Mouse (Mus musculus) intestine, embryonic 16.5 days (tissue): ENCODE results near the gene Cda. TPM values are rescaled to one million over a fixed set of nuclear protein-coding genes. Genes with fewer than 3 reads are reported as not detected.

ENCODE experiments used
- ATAC-seq: fragments of 200-750 bp; cut with Nextera tagmentation; 2 replicates; pipeline ENCODE4 v1.8.0; 2017; ENCODE audit warnings: moderate TSS enrichment, moderate library complexity
- H3K27ac ChIP-seq: fragments of 300-500 bp; sonication (generic); 2 replicates; pipeline ENCODE4 v1.5.1; 2014; ENCODE audit warnings: mild to moderate bottlenecking, low read length
- H3K27me3 ChIP-seq: fragments of 300-500 bp; sonication (generic); replicated peaks from 2 replicates; pipeline ENCODE4 v1.6.1; 2014; ENCODE audit warnings: low read length, control low read depth, mixed read lengths; ENCODE audit not compliant: control insufficient read depth, insufficient read depth
- H3K36me3 ChIP-seq: fragments of 300-500 bp; sonication (generic); 2 replicates; pipeline ENCODE4 v1.6.1; 2014; ENCODE audit warnings: low read length, control low read depth; ENCODE audit not compliant: control insufficient read depth, insufficient read depth
- H3K4me1 ChIP-seq: fragments of 300-500 bp; sonication (generic); 2 replicates; pipeline ENCODE4 v1.6.1; 2014; ENCODE audit warnings: low read length, control low read depth, mixed read lengths; ENCODE audit not compliant: control insufficient read depth, insufficient read depth
- H3K4me2 ChIP-seq: fragments of 300-500 bp; sonication (generic); 2 replicates; pipeline ENCODE4 v1.6.1; 2014; ENCODE audit warnings: low read depth, low read length, control low read depth
- H3K4me3 ChIP-seq: fragments of 300-500 bp; sonication (generic); 2 replicates; pipeline ENCODE4 v1.5.1; 2014; ENCODE audit warnings: mild to moderate bottlenecking, low read length
- H3K9ac ChIP-seq: fragments of 300-500 bp; sonication (generic); 2 replicates; pipeline ENCODE4 v1.6.1; 2014; ENCODE audit warnings: low read depth, low read length
- H3K9me3 ChIP-seq: fragments of 300-500 bp; sonication (generic); 2 replicates; pipeline ENCODE4 v1.6.1; 2016; ENCODE audit warnings: low read length, control low read depth; ENCODE audit not compliant: control insufficient read depth
- WGBS: fragments of 180-500 bp; shearing (Covaris S2); extraction: QIAGEN DNeasy Blood & Tissue Kit; methylation state at CpG from one replicate; pipeline ENCODE4 v1.1.7; 2014; 5-methylcytosine and 5-hydroxymethylcytosine counted together
- polyA plus RNA-seq: library from polyadenylated mRNA; unstranded; fragments of >200 nt; fragmentation: Nextera tagmentation; extraction: Ambion mirVana; gene quantifications from 2 replicates; pipeline ENCODE4 v1.2.1, GENCODE M21; 2015

Cda gene
- polyA plus RNA-seq, 1 experiment from 2014 or later = 39.2 TPM

- peak; percentile 43 for ATAC-seq
- Histone ChIP-seq H3K9me3 (no peaks in the 10 kb centered on the region), H3K4me2 (no peak overlapping the region), H3K27me3 (no peaks in the 10 kb centered on the region), H3K36me3 (peaks cover 5% of the 10 kb centered on the region), H3K27ac (no peak overlapping the region), H3K4me3 (no peak overlapping the region), H3K4me1 (peaks cover 8% of the 10 kb centered on the region), H3K9ac (no peak overlapping the region)
- 37% methylated on average over 10 of the region's 10 CpGs for WGBS
Measured at GRCm38 (mm10) chr4:138319508-138319907, 48.3 kb downstream of the Cda start.

GRCm38 (mm10) chr4:138318509-138319266 is 49.1 kb downstream of the Cda start:
- WGBS = 56% methylated on average over 6 of the region's 6 CpGs

GRCm38 (mm10) chr4:138316369-138316768 is 51.4 kb downstream of the Cda start:
- no peak for ATAC-seq
- WGBS = 88% methylated on average over 6 of the region's 6 CpGs
- no peak overlapping the region for H3K27ac ChIP-seq
- no peaks in the 10 kb centered on the region for H3K27me3 ChIP-seq
- H3K9ac ChIP-seq = no peak overlapping the region
- H3K36me3 ChIP-seq = peaks cover 14% of the 10 kb centered on the region
- no peak overlapping the region for H3K4me2 ChIP-seq
- H3K4me3 ChIP-seq = no peak overlapping the region
- no peaks in the 10 kb centered on the region for H3K9me3 ChIP-seq
- no peaks in the 10 kb centered on the region for H3K4me1 ChIP-seq

More at GRCm38 (mm10) chr4:138318509-138319266, 49.1 kb downstream of the Cda start:
- Histone ChIP-seq H3K27ac (no peak overlapping the region), H3K9ac (no peak overlapping the region), H3K4me2 (no peak overlapping the region), H3K9me3 (no peaks in the 10 kb centered on the region), H3K4me3 (no peak overlapping the region), H3K36me3 (peaks cover 5% of the 10 kb centered on the region), H3K4me1 (peaks cover under 1% of the 10 kb centered on the region; the same call in 1 of the 2 replicates), H3K27me3 (no peaks in the 10 kb centered on the region)
- no peak; the same call in 1 of the 2 replicates for ATAC-seq

GRCm38 (mm10) chr4:138315781-138316180 is 52.0 kb downstream of the Cda start:
- no peak overlapping the region for H3K27ac ChIP-seq
- no peaks in the 10 kb centered on the region for H3K27me3 ChIP-seq
- no peak overlapping the region for H3K9ac ChIP-seq
- no peak overlapping the region for H3K4me3 ChIP-seq
- H3K4me2 ChIP-seq = no peak overlapping the region
- no peak for ATAC-seq
- H3K36me3 ChIP-seq = peaks cover 20% of the 10 kb centered on the region
- no peaks in the 10 kb centered on the region for H3K4me1 ChIP-seq
- WGBS = 70% methylated on average over 9 of the region's 9 CpGs
- H3K9me3 ChIP-seq = no peaks in the 10 kb centered on the region

- Histone ChIP-seq H3K9me3 (no peaks in the 10 kb centered on the region), H3K4me1 (no peaks in the 10 kb centered on the region), H3K36me3 (peaks cover 29% of the 10 kb centered on the region), H3K9ac (no peak overlapping the region), H3K4me2 (no peak overlapping the region), H3K27me3 (no peaks in the 10 kb centered on the region), H3K4me3 (no peak overlapping the region), H3K27ac (no peak overlapping the region)
- no peak for ATAC-seq
- 93% methylated on average over 4 of the region's 4 CpGs for whole genome bisulfite sequencing
Measured at GRCm38 (mm10) chr4:138313795-138314194, 54.0 kb downstream of the Cda start.

GRCm38 (mm10) chr4:138313021-138313420 is 54.8 kb downstream of the Cda start:
- Histone ChIP-seq H3K27ac (no peak overlapping the region), H3K4me2 (no peak overlapping the region), H3K4me3 (no peak overlapping the region), H3K9me3 (no peaks in the 10 kb centered on the region), H3K27me3 (no peaks in the 10 kb centered on the region), H3K36me3 (peaks cover 29% of the 10 kb centered on the region), H3K9ac (no peak overlapping the region), H3K4me1 (no peaks in the 10 kb centered on the region)
- no peak for ATAC-seq
- 86% methylated on average over 11 of the region's 11 CpGs for WGBS

GRCm38 (mm10) chr4:138312105-138312504 is 55.7 kb downstream of the Cda start:
- H3K4me3 ChIP-seq = no peak overlapping the region
- H3K4me1 ChIP-seq = no peaks in the 10 kb centered on the region
- peaks cover 34% of the 10 kb centered on the region for H3K36me3 ChIP-seq
- H3K4me2 ChIP-seq = no peak overlapping the region
- no peak overlapping the region for H3K9ac ChIP-seq
- WGBS = 98% methylated on average over 3 of the region's 3 CpGs
- no peak for ATAC-seq
- no peak overlapping the region for H3K27ac ChIP-seq
- no peaks in the 10 kb centered on the region for H3K27me3 ChIP-seq
- no peaks in the 10 kb centered on the region for H3K9me3 ChIP-seq

GRCm38 (mm10) chr4:138311595-138311994 is 56.2 kb downstream of the Cda start:
- no peak overlapping the region for H3K4me3 ChIP-seq
- no peak overlapping the region for H3K27ac ChIP-seq
- no peak overlapping the region for H3K9ac ChIP-seq
- 55% methylated on average over 8 of the region's 8 CpGs for WGBS
- no peak overlapping the region for H3K4me2 ChIP-seq
- H3K4me1 ChIP-seq = no peaks in the 10 kb centered on the region
- ATAC-seq = peak; percentile 77
- H3K27me3 ChIP-seq = no peaks in the 10 kb centered on the region
- H3K9me3 ChIP-seq = no peaks in the 10 kb centered on the region
- peaks cover 34% of the 10 kb centered on the region for H3K36me3 ChIP-seq

GRCm38 (mm10) chr4:138310311-138310910 is 57.4 kb downstream of the Cda start:
- no peak overlapping the region for H3K4me2 ChIP-seq
- H3K27me3 ChIP-seq = no peaks in the 10 kb centered on the region
- H3K4me1 ChIP-seq = peaks cover 6% of the 10 kb centered on the region
- no peaks in the 10 kb centered on the region for H3K9me3 ChIP-seq
- H3K36me3 ChIP-seq = peaks cover 31% of the 10 kb centered on the region
- H3K4me3 ChIP-seq = no peak overlapping the region
- H3K9ac ChIP-seq = no peak overlapping the region
- ATAC-seq = no peak
- 90% methylated on average over 19 of the region's 19 CpGs for WGBS
- no peak overlapping the region for H3K27ac ChIP-seq
